Mouse (Mus musculus) adipose tissue, adult 10 weeks (tissue): ENCODE data around the gene Vmn2r12. TPM values are rescaled to one million over a fixed set of nuclear protein-coding genes. Genes with fewer than 3 reads are reported as not detected.

Experiments
- polyA plus RNA-seq: library from polyadenylated mRNA; stranded (reverse); fragments of 350-450 nt; fragmentation: Illumina TruSeq; extraction: RNeasy Lipid Tissue Mini Kit (QIAGEN cat#74804); gene quantifications from one replicate; pipeline ENCODE4 v1.2.3, GENCODE M21; 2014; ENCODE audit warnings: low read depth, low replicate concordance

Vmn2r12 gene
- polyA plus RNA-seq = not detected

DNA sequence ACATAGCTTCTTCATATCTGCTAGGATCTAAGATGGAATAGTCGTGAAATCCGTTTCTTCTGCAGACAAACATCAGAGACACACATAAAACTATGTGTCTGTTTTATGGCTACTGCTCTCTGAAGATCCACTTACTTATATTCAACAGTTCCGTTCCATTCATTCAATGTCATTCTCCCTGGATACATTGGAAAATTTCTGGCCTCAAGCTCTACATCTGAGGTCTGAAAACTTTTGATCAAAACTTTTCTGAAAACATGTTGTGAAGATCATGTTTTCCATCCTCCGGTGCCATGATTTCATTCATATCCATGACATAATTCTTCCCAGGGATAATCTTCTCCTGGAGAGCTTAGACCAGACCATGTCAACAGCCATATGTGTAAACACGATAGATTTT, at the start of gene Vmn2r12:
TSS of gene Vmn2r12 (minus strand) at position 101 of the 400 bp plus-strand sequence.

DNA sequence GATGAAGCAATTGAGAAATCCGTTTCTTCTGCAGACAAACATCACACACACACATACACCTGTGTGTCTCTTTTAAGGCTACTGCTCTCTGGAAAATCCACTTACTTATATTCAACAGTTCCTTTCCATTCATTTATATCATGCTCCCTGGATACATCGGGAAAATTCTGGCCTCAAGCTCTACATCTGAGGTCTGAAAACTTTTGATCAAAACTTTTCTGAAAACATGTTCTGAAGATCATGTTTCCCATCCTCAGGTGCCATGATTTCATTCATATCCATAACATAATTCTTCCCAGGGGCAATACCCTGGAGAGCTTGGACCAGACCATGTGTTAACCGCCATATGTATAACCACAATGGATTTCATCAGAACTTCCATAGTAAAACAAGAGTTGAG, 38.3 kb downstream of the Vmn2r12 start, which contains the start of gene Vmn2r11:
TSS of gene Vmn2r11 (minus strand) at position 101 of the 400 bp plus-strand sequence.

Other genes with a start within 250 kb of the Vmn2r12 start
- not detected for gene Vmn2r9, start 245.3 kb downstream of the Vmn2r12 start, polyA plus RNA-seq
- gene Vmn2r10, start 91.4 kb downstream of the Vmn2r12 start, polyA plus RNA-seq = not detected
- not detected for gene Vmn2r11, start 38.4 kb downstream of the Vmn2r12 start, polyA plus RNA-seq
- gene Vmn2r13, start 94.2 kb upstream of the Vmn2r12 start, polyA plus RNA-seq = not detected
- gene Vmn2r14, start 126.8 kb upstream of the Vmn2r12 start, polyA plus RNA-seq = not detected
- gene Vmn2r15, start 199.7 kb upstream of the Vmn2r12 start, polyA plus RNA-seq = not detected
- not detected for gene Vmn2r16, start 232.2 kb upstream of the Vmn2r12 start, polyA plus RNA-seq